Mouse (Mus musculus) spleen, postnatal 14 days (tissue): ENCODE results near the gene Pigl.

Experiments
- DNase-seq, 2 experiments: peaks; one replicate each; pipeline ENCODE4 v3.0.0; 2021 to 2022; ENCODE audit warnings: low spot score in 2 of 2

Pigl gene

GRCm38 (mm10) chr11:62513311-62513710 is 55.1 kb downstream of the Pigl start:
- no peak for DNase-seq

GRCm38 (mm10) chr11:62518991-62519390 is 60.7 kb downstream of the Pigl start:
- no peak for DNase-seq

- no peak for DNase-seq
Observed at GRCm38 (mm10) chr11:62522283-62522682, 64.0 kb downstream of the Pigl start.

GRCm38 (mm10) chr11:62537089-62537488 is 78.8 kb downstream of the Pigl start:
- no peak for DNase-seq

- DNase-seq: no peak
Observed at GRCm38 (mm10) chr11:62537590-62537989, 79.3 kb downstream of the Pigl start.

- peak; percentile 35 to 55 for DNase-seq
Observed at GRCm38 (mm10) chr11:62538321-62539088, 80.2 kb downstream of the Pigl start.

GRCm38 (mm10) chr11:62539089-62539890 is 81.0 kb downstream of the Pigl start, which contains the start of gene Cenpv:
Gene Cenpv (minus strand): TSS chr11:62539261.
- DNase-seq: peak; percentile 51 to 67

GRCm38 (mm10) chr11:62540167-62540566 is 81.9 kb downstream of the Pigl start:
- no peak for DNase-seq

- no peak for DNase-seq
Observed at GRCm38 (mm10) chr11:62540969-62541368, 82.7 kb downstream of the Pigl start.

GRCm38 (mm10) chr11:62541581-62541980 is 83.3 kb downstream of the Pigl start:
- no peak for DNase-seq

GRCm38 (mm10) chr11:62543991-62544390 is 85.7 kb downstream of the Pigl start:
- DNase-seq: no peak

- peak in 1 of 2 experiments; percentile 31 for DNase-seq
Observed at GRCm38 (mm10) chr11:62549782-62550181, 91.5 kb downstream of the Pigl start.

- DNase-seq: peak; percentile 28 to 44
Observed at GRCm38 (mm10) chr11:62550227-62550685, 92.0 kb downstream of the Pigl start.

GRCm38 (mm10) chr11:62550727-62551225 is 92.5 kb downstream of the Pigl start, which contains the start of gene Ubb:
Gene Ubb (plus strand): TSS chr11:62551171.
- DNase-seq: peak; percentile 98

GRCm38 (mm10) chr11:62551226-62552119 is 93.2 kb downstream of the Pigl start:
- DNase-seq: peak; percentile 83 to 90

GRCm38 (mm10) chr11:62553186-62553585 is 94.9 kb downstream of the Pigl start:
- DNase-seq: no peak

GRCm38 (mm10) chr11:62553633-62554032 is 95.4 kb downstream of the Pigl start:
- no peak for DNase-seq

- DNase-seq: no peak
Observed at GRCm38 (mm10) chr11:62554163-62554855, 96.0 kb downstream of the Pigl start.

- no peak for DNase-seq
Observed at GRCm38 (mm10) chr11:62554934-62555517, 96.8 kb downstream of the Pigl start.

- no peak for DNase-seq
Observed at GRCm38 (mm10) chr11:62555896-62556412, 97.7 kb downstream of the Pigl start.
